Mouse (Mus musculus): ENCODE data around the gene Ggt5. TPM values are rescaled to one million over a fixed set of nuclear protein-coding genes. Genes with fewer than 3 reads are reported as not detected.
A peak's percentile ranks its signal among the peaks of the same experiment; 100 is the strongest.

The Ggt5 gene
- polyA plus RNA-seq, 1 experiment from 2014 or later, result 7.9 TPM

DNA sequence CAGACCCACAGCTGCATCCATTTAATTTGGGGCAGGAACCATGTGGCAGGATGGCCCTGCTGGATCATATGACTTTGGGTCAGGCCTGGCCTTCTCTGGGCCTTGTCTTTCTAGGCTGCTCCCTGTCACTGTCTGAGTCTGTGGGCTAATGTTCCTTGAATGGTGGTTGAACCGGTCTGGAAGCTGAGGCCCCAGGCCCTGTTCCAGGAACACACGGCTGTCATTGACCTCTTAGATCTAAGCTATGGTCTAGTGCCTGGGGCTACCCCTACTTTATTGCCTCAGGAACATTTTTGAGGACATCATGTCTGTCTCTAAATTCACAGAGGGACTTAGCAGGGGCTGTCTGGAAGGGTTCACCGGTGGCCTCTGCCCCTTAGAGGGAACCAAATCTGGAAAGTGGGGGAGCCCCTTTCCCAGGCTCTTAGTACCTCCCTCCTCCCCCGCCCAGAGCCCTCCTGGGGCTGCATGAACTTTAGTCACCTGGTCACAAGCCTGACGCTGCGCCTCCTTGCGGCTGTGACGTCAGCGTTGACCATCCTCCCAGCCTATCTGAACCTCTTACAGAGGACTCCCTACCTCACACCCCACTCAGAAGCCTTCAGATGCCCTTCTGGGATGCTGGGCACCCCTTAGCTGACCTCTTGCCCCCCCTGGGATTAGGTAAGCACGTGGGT, 18.0 kb upstream of the Ggt5 start:
- H3K4me3 ChIP-seq (replicated peaks), result no peak overlapping the region
- no peaks in the 10 kb centered on the region for H3K27me3 ChIP-seq (replicated peaks)
- H3K27ac ChIP-seq, result no peak overlapping the region
- 34% methylated on average over 10 of the region's 10 CpGs for WGBS
- H3K9me3 ChIP-seq, result no peaks in the 10 kb centered on the region
- ATAC-seq, result peak; percentile 14; the same call in 1 of the 2 replicates
- no peak overlapping the region for H3K9ac ChIP-seq
- no peak overlapping the region for H3K4me2 ChIP-seq (replicated peaks)
- no peaks in the 10 kb centered on the region for H3K36me3 ChIP-seq
- peaks cover 10% of the 10 kb centered on the region; the same call in 1 of the 2 replicates for H3K4me1 ChIP-seq (replicated peaks)

DNA sequence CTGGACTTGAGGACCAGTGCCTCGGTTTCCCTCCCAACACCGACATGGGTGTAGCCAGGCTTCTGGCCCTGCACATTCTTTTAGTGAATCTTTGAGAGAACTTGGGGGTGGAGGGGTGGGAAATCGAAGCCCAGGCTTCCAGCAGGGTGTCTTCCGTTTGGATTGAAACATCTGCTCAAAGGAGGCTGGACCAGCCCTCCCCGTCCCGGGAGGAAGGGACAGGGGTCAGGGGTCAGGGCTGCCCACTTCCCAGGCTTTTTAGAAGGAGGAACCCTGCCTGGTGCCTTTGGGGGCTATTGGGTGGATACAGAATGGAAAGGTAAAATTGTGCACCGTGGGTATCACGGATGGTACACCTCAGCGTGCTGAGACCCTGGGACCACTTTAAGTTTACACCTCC, 17.2 kb upstream of the Ggt5 start:
- Histone ChIP-seq H3K27me3 (replicated peaks) (no peaks in the 10 kb centered on the region), H3K9ac (no peak overlapping the region), H3K36me3 (no peaks in the 10 kb centered on the region), H3K4me3 (replicated peaks) (no peak overlapping the region), H3K27ac (no peak overlapping the region), H3K4me2 (replicated peaks) (no peak overlapping the region), H3K9me3 (no peaks in the 10 kb centered on the region), H3K4me1 (replicated peaks) (peaks cover 10% of the 10 kb centered on the region; the same call in 1 of the 2 replicates)
- ATAC-seq, result no peak
- 55% methylated on average over 9 of the region's 9 CpGs for WGBS

DNA sequence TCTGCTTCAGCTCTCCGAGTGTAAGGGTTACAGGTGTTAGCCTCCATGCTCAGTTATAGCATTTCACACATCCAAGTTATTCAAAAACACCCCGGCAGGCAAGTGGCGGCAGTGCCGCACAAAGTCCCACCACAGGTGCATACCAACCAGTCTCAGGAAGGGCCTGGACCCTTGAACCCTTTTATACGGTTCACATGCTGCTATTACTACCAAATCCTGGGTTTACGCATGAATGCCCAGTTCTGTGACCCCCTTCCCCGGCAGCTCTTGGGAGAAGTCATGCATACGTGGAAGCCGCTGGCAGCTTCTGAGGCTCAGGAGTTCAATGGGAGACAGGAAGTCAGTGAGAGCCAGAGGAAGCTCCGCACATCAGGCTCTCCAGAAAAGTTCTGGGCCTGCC, 16.0 kb upstream of the Ggt5 start:
- H3K27me3 ChIP-seq (replicated peaks), result no peaks in the 10 kb centered on the region
- no peak overlapping the region for H3K4me2 ChIP-seq (replicated peaks)
- no peak for ATAC-seq
- peaks cover 9% of the 10 kb centered on the region; the same call in 1 of the 2 replicates for H3K4me1 ChIP-seq (replicated peaks)
- H3K9ac ChIP-seq, result no peak overlapping the region
- no peak overlapping the region for H3K27ac ChIP-seq
- no peaks in the 10 kb centered on the region for H3K36me3 ChIP-seq
- WGBS, result 81% methylated on average over 10 of the region's 10 CpGs
- H3K9me3 ChIP-seq, result no peaks in the 10 kb centered on the region
- H3K4me3 ChIP-seq (replicated peaks), result no peak overlapping the region

DNA sequence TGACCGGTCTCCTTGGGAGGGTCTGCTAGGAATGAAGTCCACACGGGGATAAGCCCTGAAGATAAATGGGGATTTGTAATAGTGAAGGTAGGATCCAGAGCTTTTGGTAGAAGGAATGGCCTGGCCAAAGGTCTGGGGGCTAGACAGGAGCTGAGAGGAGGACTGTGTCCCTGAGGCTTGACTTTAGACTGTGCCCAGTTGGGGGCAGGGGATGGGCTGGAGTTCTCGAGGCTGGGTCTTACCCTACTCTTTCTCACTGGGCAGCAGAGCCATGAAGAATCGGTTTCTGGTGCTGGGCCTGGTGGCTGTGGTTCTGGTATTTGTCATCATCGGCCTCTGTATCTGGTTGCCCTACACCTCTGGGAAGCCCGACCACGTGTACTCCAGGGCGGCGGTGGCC, 15.2 kb upstream of the Ggt5 start:
- no peak overlapping the region for H3K9ac ChIP-seq
- peaks cover 2% of the 10 kb centered on the region; the same call in 1 of the 2 replicates for H3K4me1 ChIP-seq (replicated peaks)
- no peak overlapping the region for H3K4me3 ChIP-seq (replicated peaks)
- no peaks in the 10 kb centered on the region for H3K9me3 ChIP-seq
- ATAC-seq, result no peak
- no peaks in the 10 kb centered on the region for H3K27me3 ChIP-seq (replicated peaks)
- no peak overlapping the region for H3K27ac ChIP-seq
- no peaks in the 10 kb centered on the region for H3K36me3 ChIP-seq
- WGBS, result 86% methylated on average over 9 of the region's 9 CpGs
- H3K4me2 ChIP-seq (replicated peaks), result no peak overlapping the region

DNA sequence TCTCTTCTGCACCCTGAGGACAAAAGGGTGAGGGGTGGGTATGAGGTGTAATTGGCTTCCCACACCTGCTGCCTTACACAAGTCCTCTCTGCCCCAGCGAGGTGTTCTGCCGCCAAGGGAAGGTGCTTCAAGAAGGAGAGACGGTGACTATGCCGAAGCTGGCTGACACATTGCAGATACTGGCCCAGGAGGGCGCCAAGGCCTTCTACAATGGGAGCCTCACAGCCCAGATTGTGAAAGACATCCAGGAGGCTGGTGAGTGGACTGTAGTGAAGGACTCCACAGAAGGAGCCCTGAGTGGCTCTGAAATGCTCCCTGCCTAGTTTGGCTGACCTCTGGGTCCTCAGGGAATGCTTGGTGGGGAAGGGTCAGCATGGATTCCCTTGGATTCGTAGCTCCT, 10.0 kb upstream of the Ggt5 start:
- 81% methylated on average over 6 of the region's 6 CpGs for WGBS
- Histone ChIP-seq H3K27me3 (replicated peaks) (no peaks in the 10 kb centered on the region), H3K4me3 (replicated peaks) (no peak overlapping the region), H3K4me2 (replicated peaks) (no peak overlapping the region), H3K9ac (no peak overlapping the region), H3K36me3 (no peaks in the 10 kb centered on the region), H3K4me1 (replicated peaks) (no peaks in the 10 kb centered on the region), H3K9me3 (no peaks in the 10 kb centered on the region), H3K27ac (no peak overlapping the region)
- no peak for ATAC-seq

DNA sequence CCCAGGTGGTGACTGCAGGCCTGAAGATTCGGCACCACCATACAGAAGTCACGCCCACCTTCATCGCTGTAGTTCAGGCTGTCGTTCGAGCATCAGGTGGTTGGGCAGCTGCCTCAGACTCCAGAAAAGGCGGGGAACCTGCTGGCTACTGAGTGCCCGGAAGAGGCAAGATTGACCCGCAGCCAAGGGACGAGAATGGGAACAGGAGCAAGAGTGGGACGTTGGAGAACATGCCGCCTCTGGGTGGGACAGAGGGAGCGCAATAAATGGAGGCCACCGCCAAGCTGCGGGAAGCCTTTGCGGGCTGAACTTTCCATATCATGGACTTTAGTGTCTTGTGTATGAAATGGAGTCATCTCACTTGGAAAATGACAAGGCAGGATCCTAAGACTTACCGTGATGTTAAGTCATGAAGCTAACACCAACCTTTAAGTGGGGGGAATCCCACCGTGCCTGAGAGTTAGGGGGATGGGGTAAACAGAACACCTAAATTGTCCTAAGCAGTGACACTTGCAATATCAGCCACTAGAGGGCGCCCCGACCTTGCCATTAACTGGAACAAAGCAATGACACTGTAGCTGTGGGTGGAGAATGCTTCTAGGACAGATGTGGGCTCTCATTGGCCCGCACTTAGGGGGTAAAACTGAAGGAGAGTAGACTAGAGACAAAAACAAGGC, 3.1 kb upstream of the Ggt5 start:
- Histone ChIP-seq H3K27me3 (replicated peaks) (no peaks in the 10 kb centered on the region; the same call in 1 of the 2 replicates), H3K9ac (no peak overlapping the region), H3K4me2 (replicated peaks) (peak overlapping the region; percentile 43), H3K9me3 (no peaks in the 10 kb centered on the region), H3K27ac (no peak overlapping the region), H3K4me1 (replicated peaks) (peaks cover 15% of the 10 kb centered on the region), H3K36me3 (no peaks in the 10 kb centered on the region), H3K4me3 (replicated peaks) (no peak overlapping the region)
- peak; percentile 66 for ATAC-seq
- WGBS, result 18% methylated on average over 20 of the region's 20 CpGs

DNA sequence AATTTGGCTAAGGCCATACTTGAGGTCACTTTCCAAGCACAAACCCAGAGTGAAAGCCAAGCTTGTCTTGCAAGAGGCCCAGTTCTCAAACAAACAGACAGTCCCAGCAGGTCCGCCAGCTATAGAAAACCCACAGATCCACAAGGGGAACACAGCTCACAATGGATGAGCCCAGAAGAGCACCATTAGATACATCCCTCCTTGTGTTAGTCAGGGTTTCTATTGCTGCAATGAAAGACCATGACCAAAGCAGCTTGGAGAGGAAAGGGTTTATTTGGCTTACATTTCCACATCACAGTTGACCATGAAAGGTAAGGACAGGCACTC, 2.6 kb upstream of the Ggt5 start:
- H3K4me1 ChIP-seq (replicated peaks), result peaks cover 18% of the 10 kb centered on the region
- H3K4me3 ChIP-seq (replicated peaks), result no peak overlapping the region
- H3K9me3 ChIP-seq, result no peaks in the 10 kb centered on the region
- H3K4me2 ChIP-seq (replicated peaks), result no peak overlapping the region
- H3K36me3 ChIP-seq, result no peaks in the 10 kb centered on the region
- ATAC-seq, result no peak
- H3K9ac ChIP-seq, result no peak overlapping the region
- WGBS, result 88% methylated on average over 1 of the region's 1 CpGs
- H3K27ac ChIP-seq, result no peak overlapping the region
- H3K27me3 ChIP-seq (replicated peaks), result no peaks in the 10 kb centered on the region; the same call in 1 of the 2 replicates

DNA sequence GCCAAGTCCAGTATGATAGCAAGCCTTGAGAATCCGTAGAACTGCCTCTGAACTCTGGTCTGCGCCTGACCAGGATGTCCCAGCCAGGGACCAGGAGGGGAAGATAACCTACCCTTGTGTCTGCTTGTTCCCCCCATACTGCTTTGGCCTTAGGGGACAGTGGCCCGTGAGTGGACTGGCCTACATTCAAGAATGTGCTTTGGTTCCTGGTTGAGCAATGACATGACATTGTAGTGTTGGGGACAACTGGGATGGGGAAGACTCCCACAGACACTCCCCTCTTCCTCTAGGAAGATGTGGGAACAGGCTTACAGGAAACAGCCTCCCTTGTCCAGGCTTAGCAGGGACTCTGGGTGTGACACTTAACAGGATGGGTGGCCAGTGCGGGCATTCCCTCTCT, 1.4 kb upstream of the Ggt5 start:
- no peaks in the 10 kb centered on the region; the same call in 1 of the 2 replicates for H3K27me3 ChIP-seq (replicated peaks)
- no peak overlapping the region for H3K4me2 ChIP-seq (replicated peaks)
- peaks cover 27% of the 10 kb centered on the region for H3K4me1 ChIP-seq (replicated peaks)
- no peak for ATAC-seq
- H3K9ac ChIP-seq, result no peak overlapping the region
- 79% methylated on average over 4 of the region's 4 CpGs for WGBS
- H3K4me3 ChIP-seq (replicated peaks), result no peak overlapping the region
- no peaks in the 10 kb centered on the region for H3K9me3 ChIP-seq
- no peaks in the 10 kb centered on the region for H3K36me3 ChIP-seq
- no peak overlapping the region for H3K27ac ChIP-seq

DNA sequence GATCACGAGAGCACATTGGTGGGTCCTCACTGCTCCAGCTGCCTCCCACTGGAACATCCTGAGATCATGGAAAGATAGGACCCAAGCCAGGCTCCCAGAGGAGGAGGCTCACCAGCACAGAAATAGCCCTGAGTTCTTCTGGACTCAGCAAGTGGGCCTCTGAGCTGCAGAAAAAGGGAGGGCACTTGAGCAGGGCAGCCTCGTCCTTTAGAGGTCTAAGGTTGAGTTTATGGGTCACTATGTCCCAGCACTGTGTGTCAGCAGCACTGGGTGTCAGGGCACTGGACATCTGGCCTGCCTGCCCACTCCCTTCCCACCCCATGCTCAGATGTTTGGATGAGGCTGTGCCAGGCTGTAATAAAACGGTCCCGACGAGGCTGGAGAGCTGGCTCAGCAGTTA, 804 bp upstream of the Ggt5 start:
- ATAC-seq, result no peak
- no peaks in the 10 kb centered on the region for H3K36me3 ChIP-seq
- H3K27ac ChIP-seq, result peak overlapping the region; percentile 51
- H3K4me1 ChIP-seq (replicated peaks), result peaks cover 27% of the 10 kb centered on the region
- no peaks in the 10 kb centered on the region for H3K9me3 ChIP-seq
- 43% methylated on average over 5 of the region's 5 CpGs for WGBS
- H3K9ac ChIP-seq, result no peak overlapping the region
- H3K27me3 ChIP-seq (replicated peaks), result no peaks in the 10 kb centered on the region; the same call in 1 of the 2 replicates
- no peak overlapping the region for H3K4me2 ChIP-seq (replicated peaks)
- no peak overlapping the region for H3K4me3 ChIP-seq (replicated peaks)

DNA sequence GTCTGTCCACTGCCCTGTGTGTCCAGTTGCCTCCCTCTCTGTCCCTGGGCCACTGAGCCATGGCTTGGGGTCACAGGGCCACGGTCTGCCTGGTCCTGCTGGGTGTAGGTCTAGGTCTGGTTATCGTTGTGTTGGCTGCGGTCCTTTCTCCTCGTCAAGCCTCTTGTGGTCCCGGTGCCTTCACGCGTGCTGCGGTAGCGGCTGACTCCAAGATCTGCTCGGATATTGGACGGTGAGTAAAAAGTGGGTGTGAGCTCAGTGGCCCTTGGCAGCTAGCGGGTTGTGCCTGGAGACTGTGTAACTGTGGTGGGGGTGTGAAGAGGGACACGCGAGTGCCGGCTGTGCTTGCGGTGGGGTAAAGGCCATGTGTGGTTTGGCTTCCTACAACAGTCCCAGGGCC, 511 bp downstream of the Ggt5 start:
- Histone ChIP-seq H3K9me3 (no peaks in the 10 kb centered on the region), H3K4me1 (replicated peaks) (peaks cover 27% of the 10 kb centered on the region), H3K4me2 (replicated peaks) (peak overlapping the region; percentile 53), H3K27ac (peak overlapping the region; percentile 76), H3K27me3 (replicated peaks) (no peaks in the 10 kb centered on the region; the same call in 1 of the 2 replicates), H3K9ac (peak overlapping the region; percentile 3; the same call in 1 of the 2 replicates), H3K36me3 (no peaks in the 10 kb centered on the region), H3K4me3 (replicated peaks) (peak overlapping the region; percentile 25)
- ATAC-seq, result 0 out of 2 replicates have a peak, but pooled peaks have one; percentile 11
- 51% methylated on average over 16 of the region's 16 CpGs for WGBS

DNA sequence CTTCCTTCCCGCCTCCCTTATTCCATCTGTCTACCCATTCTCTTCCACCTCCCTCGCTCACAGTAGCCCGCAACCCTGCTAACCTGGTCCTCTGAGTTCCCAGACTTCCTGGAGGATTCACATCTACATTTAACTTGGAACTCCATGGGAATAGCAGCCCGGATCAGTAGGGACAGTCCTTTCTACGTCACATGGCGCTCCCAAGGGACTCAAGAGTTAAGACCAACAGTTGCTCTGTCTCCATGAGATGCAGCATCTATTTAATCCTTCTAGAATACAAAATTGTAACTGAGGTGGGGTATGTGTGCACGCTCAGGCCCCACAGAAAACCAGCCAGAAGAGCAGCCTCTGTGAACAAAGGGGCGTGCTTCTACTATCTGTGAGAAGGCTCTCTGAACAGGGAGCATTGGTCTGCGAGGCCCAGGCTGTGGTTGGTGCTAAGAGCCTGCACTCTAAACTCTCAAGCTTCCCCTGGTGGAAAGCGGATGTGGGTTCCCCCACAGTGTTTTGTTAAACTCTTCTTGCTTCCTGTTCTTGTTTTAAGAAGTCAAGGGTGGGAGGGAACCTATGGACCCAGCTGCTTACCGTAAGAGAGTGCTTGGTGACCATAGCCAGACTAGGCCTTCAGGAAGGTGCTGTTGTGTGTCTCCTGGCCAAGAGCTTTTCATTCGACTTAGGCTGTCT, 2.2 kb downstream of the Ggt5 start:
- H3K9ac ChIP-seq, result no peak overlapping the region
- H3K4me1 ChIP-seq (replicated peaks), result peaks cover 27% of the 10 kb centered on the region
- H3K27me3 ChIP-seq (replicated peaks), result no peaks in the 10 kb centered on the region
- H3K4me2 ChIP-seq (replicated peaks), result peak overlapping the region; percentile 53
- H3K36me3 ChIP-seq, result no peaks in the 10 kb centered on the region
- WGBS, result 59% methylated on average over 12 of the region's 12 CpGs
- no peaks in the 10 kb centered on the region for H3K9me3 ChIP-seq
- peak overlapping the region; percentile 57 for H3K27ac ChIP-seq
- H3K4me3 ChIP-seq (replicated peaks), result no peak overlapping the region
- peak; percentile 48 for ATAC-seq

DNA sequence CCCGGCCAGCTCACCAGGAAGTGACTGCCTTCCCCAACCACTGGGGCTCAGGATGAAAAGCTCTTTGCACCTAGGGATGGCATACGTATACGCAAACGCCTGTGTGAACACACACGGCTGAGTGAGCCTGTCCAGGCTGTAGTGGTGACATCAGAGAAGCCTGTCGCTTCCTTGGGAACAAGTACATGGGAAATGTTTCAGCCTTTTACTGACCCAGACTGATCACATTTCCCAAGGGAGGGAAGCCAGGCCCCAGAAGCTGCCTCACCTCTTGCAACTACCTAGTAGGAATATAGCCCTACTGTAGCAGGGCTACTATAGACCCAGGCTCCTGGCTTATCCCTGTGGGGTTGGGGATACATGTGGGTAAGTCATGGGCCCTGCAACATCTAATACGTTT, 3.4 kb downstream of the Ggt5 start:
- no peak overlapping the region for H3K4me2 ChIP-seq (replicated peaks)
- H3K4me1 ChIP-seq (replicated peaks), result peaks cover 27% of the 10 kb centered on the region
- no peak for ATAC-seq
- 69% methylated on average over 7 of the region's 7 CpGs for WGBS
- no peak overlapping the region for H3K4me3 ChIP-seq (replicated peaks)
- no peaks in the 10 kb centered on the region for H3K36me3 ChIP-seq
- no peaks in the 10 kb centered on the region for H3K27me3 ChIP-seq (replicated peaks)
- H3K9me3 ChIP-seq, result no peaks in the 10 kb centered on the region
- H3K27ac ChIP-seq, result no peak overlapping the region
- no peak overlapping the region for H3K9ac ChIP-seq

Measured in intestine, embryonic 15.5 days (tissue).